Mouse (Mus musculus) cerebellum, adult 2 months (tissue): ENCODE results near the gene Tpd52l1.

Source experiments
- CTCF ChIP-seq: fragments of 200-500 bp; IDR thresholded peaks from 2 replicates; pipeline ENCODE4 v1.5.1; 2011; ENCODE audit warnings: low read depth, mild to moderate bottlenecking, control low read depth, low read length, moderate library complexity, borderline replicate concordance; ENCODE audit not compliant: insufficient read depth
- POLR2A ChIP-seq: fragments of 200-500 bp; IDR thresholded peaks from 2 replicates; pipeline ENCODE4 v1.6.1; 2011; ENCODE audit warnings: low read length, control low read depth, borderline replicate concordance; ENCODE audit not compliant: insufficient read depth

- no peak for TF ChIP-seq POLR2A
- TF ChIP-seq CTCF, result no peak
These were observed 1.6 kb downstream of the Tpd52l1 start for GRCm38 (mm10) chr10:31444206-31444605.
